Mouse (Mus musculus) liver, adult 2 months (tissue): Measurements from ENCODE around the gene Gnat2.

Source experiments
- CTCF ChIP-seq: fragments of 200-500 bp; IDR thresholded peaks from 2 replicates; pipeline ENCODE4 v1.5.1; 2011; ENCODE audit warnings: low read depth, low read length, control low read depth
- POLR2A ChIP-seq: fragments of 200-500 bp; IDR thresholded peaks from 2 replicates; pipeline ENCODE4 v1.6.1; 2011; ENCODE audit warnings: low read length, control low read depth; ENCODE audit not compliant: insufficient read depth; ENCODE audit errors: extremely low read depth

- TF ChIP-seq CTCF: no peak
- TF ChIP-seq POLR2A: no peak
Measured at GRCm38 (mm10) chr3:108131821-108132220, 39.2 kb downstream of the Gnat2 start.
